In the genomic region with DNA sequence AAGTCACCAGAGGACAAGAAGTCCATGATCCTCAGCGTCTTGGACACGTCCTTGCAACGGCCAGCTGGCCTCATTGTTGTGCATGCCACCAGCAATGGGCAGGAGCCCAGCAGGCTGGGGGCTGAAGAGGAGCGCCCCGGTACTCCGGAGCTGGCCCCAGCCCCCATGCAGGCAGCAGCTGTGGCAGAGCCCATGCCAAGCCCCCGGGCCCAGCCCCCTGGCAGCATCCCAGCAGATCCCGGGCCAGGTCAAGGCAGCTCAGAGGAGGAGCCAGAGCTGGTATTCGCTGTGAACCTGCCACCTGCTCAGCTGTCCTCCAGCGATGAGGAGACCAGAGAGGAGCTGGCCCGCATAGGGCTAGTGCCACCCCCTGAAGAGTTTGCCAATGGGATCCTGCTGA, we compare ENCODE assay signal across 9 mouse cellular contexts. TPM values are rescaled to one million over a fixed set of nuclear protein-coding genes. Genes with fewer than 3 reads are reported as not detected.
DNase-seq lines count a peak whose midpoint lies in the region; ATAC-seq and TF ChIP-seq lines count a peak whose summit lies in the region.
"Had no signal": no experiment of that assay in that cellular context is flagged by ENCODE, and none has a peak within 500 bp of the region (broad histone marks: within the 10 kb centered on the region; RNA-seq: fewer than 3 reads in every experiment).

No protein-coding gene starts in this region.

- peak; percentile 43 for DNase-seq in adrenal gland, postnatal 14 days
- DNase-seq in adrenal gland, adult 8-10 months = no peak
- DNase-seq in liver, postnatal 0 days = no peak
- no peak for DNase-seq in midbrain, embryonic 11.5 days (ENCODE audit: low spot score, missing footprints)
- DNase-seq in urinary bladder, postnatal 36 days (ENCODE audit: low spot score in 2 of 2) = no peak
- no peak for DNase-seq in urinary bladder, postnatal 14 days (ENCODE audit: low spot score)

- H3K4me1 ChIP-seq in liver, embryonic 12.5 days = no peaks in the 10 kb centered on the region
- no peaks in the 10 kb centered on the region for H3K4me1 ChIP-seq in liver, postnatal 0 days (ENCODE audit: insufficient read depth)
- peaks cover 19% of the 10 kb centered on the region for H3K4me1 ChIP-seq in embryonic facial prominence, embryonic 15.5 days
- H3K4me1 ChIP-seq in midbrain, embryonic 11.5 days (ENCODE audit: control insufficient read depth, insufficient read depth, low read length) = peaks cover 12% of the 10 kb centered on the region

- H3K9ac ChIP-seq in liver, embryonic 12.5 days = no peak overlapping the region
- no peak overlapping the region for H3K9ac ChIP-seq in liver, postnatal 0 days (replicated peaks)
- H3K9ac ChIP-seq in embryonic facial prominence, embryonic 15.5 days = no peak overlapping the region
- H3K9ac ChIP-seq in midbrain, embryonic 11.5 days (ENCODE audit: low read length) = peak overlapping the region; percentile 36

- TF ChIP-seq CTCF in liver, postnatal 0 days (IDR thresholded peaks at IDR 0.05; ENCODE audit: low read depth) = no peak

- H3K27me3 ChIP-seq in liver, embryonic 12.5 days (replicated peaks) = peaks cover 9% of the 10 kb centered on the region; the same call in 1 of the 2 replicates
- peaks cover 4% of the 10 kb centered on the region; the same call in 1 of the 2 replicates for H3K27me3 ChIP-seq in liver, postnatal 0 days (ENCODE audit: insufficient read depth, low read length)
- peaks cover 19% of the 10 kb centered on the region for H3K27me3 ChIP-seq in embryonic facial prominence, embryonic 15.5 days
- H3K27me3 ChIP-seq in midbrain, embryonic 11.5 days (ENCODE audit: control insufficient read depth, insufficient read depth, low read length) = peaks cover 8% of the 10 kb centered on the region

- peaks cover 35% of the 10 kb centered on the region for H3K36me3 ChIP-seq in liver, embryonic 12.5 days
- no peaks in the 10 kb centered on the region for H3K36me3 ChIP-seq in liver, postnatal 0 days (replicated peaks; ENCODE audit: insufficient read depth, low read length)
- H3K36me3 ChIP-seq in embryonic facial prominence, embryonic 15.5 days = peaks cover 14% of the 10 kb centered on the region; the same call in 1 of the 2 replicates
- no peaks in the 10 kb centered on the region for H3K36me3 ChIP-seq in midbrain, embryonic 11.5 days (ENCODE audit: control insufficient read depth, insufficient read depth, low read length)

- no peaks in the 10 kb centered on the region for H3K9me3 ChIP-seq in liver, embryonic 12.5 days (replicated peaks)
- H3K9me3 ChIP-seq in liver, postnatal 0 days (ENCODE audit: low read length) = no peaks in the 10 kb centered on the region
- no peaks in the 10 kb centered on the region for H3K9me3 ChIP-seq in embryonic facial prominence, embryonic 15.5 days (replicated peaks)
- H3K9me3 ChIP-seq in midbrain, embryonic 11.5 days (ENCODE audit: control insufficient read depth, low read length) = no peaks in the 10 kb centered on the region

- no peak for ATAC-seq in liver, embryonic 12.5 days
- ATAC-seq in liver, postnatal 0 days = no peak
- no peak for ATAC-seq in embryonic facial prominence, embryonic 15.5 days (ENCODE audit: insufficient number of reproducible peaks, low FRiP score, low TSS enrichment, low read depth)
- ATAC-seq in midbrain, embryonic 11.5 days (ENCODE audit: low FRiP score) = peak; percentile 22; the same call in 1 of the 2 replicates

- WGBS in liver, embryonic 12.5 days (ENCODE audit: insufficient replicate concordance) = 74% methylated on average over 11 of the region's 11 CpGs
- WGBS in liver, postnatal 0 days (ENCODE audit: insufficient replicate concordance) = 73% methylated on average over 11 of the region's 11 CpGs
- WGBS in embryonic facial prominence, embryonic 15.5 days = 47% methylated on average over 11 of the region's 11 CpGs
- 45% methylated on average over 11 of the region's 11 CpGs for WGBS in midbrain, embryonic 11.5 days

- H3K4me2 ChIP-seq in liver, embryonic 12.5 days = no peak overlapping the region
- no peak overlapping the region for H3K4me2 ChIP-seq in liver, postnatal 0 days (ENCODE audit: low read depth, low read length)
- H3K4me2 ChIP-seq in embryonic facial prominence, embryonic 15.5 days (replicated peaks) = peak overlapping the region; percentile 47; the same call in 1 of the 2 replicates
- H3K4me2 ChIP-seq in midbrain, embryonic 11.5 days = peak overlapping the region; percentile 60; the same call in 1 of the 2 replicates

- no peak overlapping the region for H3K27ac ChIP-seq in liver, embryonic 12.5 days
- H3K27ac ChIP-seq in liver, postnatal 0 days (ENCODE audit: low read depth) = no peak overlapping the region
- no peak overlapping the region for H3K27ac ChIP-seq in embryonic facial prominence, embryonic 15.5 days (replicated peaks)
- no peak overlapping the region for H3K27ac ChIP-seq in midbrain, embryonic 11.5 days (ENCODE audit: low read depth, low read length)

- no peak for TF ChIP-seq EP300 in liver, postnatal 0 days (IDR thresholded peaks at IDR 0.05; ENCODE audit: low read depth)

- 0 out of 2 replicates have a peak overlapping the region, but pooled peaks have one; percentile 19 for H3K4me3 ChIP-seq in liver, embryonic 12.5 days
- no peak overlapping the region for H3K4me3 ChIP-seq in liver, postnatal 0 days (ENCODE audit: low read depth, low read length)
- H3K4me3 ChIP-seq in embryonic facial prominence, embryonic 15.5 days (replicated peaks) = no peak overlapping the region
- peak overlapping the region; percentile 34; the same call in 1 of the 2 replicates for H3K4me3 ChIP-seq in midbrain, embryonic 11.5 days (ENCODE audit: low read depth, low read length)

RNA-seq across cellular contexts. Expression of a gene that starts 19.3 kb away (rescaled TPM):
- total RNA-seq in adrenal gland, postnatal 14 days (2021) = 0.48 and 0.75 TPM in 2 replicates
- 1 to 10 TPM in 1 of 4 experiments, under 1 TPM in 3; 0.17 to 1.4 (median 0.71) TPM for total RNA-seq in adrenal gland, adult 8-10 months (2022)
- polyA plus RNA-seq in liver, embryonic 12.5 days (2016; fragmentation: Nextera tagmentation; extraction: Ambion mirVana) = not detected in 2 replicates
- 0.09 TPM in 1 of 2 replicates, not detected in the other for polyA plus RNA-seq in liver, postnatal 0 days (2015; fragmentation: Nextera tagmentation; extraction: Ambion mirVana)
- 0.13 and 0.24 TPM in 2 replicates for polyA plus RNA-seq in embryonic facial prominence, embryonic 15.5 days (2015; fragmentation: Nextera tagmentation; extraction: Ambion mirVana)
- 0.42 and 0.43 TPM in 2 replicates for polyA plus RNA-seq in midbrain, embryonic 11.5 days (2014; fragmentation: Nextera tagmentation; extraction: Ambion mirVana)
- polyA plus RNA-seq: liver, embryonic 16.5 days had no signal

RNA-seq across cellular contexts. Expression of a gene that starts 42.9 kb away (rescaled TPM):
- 9.1 and 12.2 TPM in 2 replicates for total RNA-seq in adrenal gland, postnatal 14 days (2021)
- total RNA-seq in adrenal gland, adult 8-10 months (2022) = 10 to 100 TPM in 3 of 4 experiments, 1 to 10 TPM in 1; 9.4 to 20.8 (median 15.1) TPM
- polyA plus RNA-seq in liver, embryonic 12.5 days (2016; fragmentation: Nextera tagmentation; extraction: Ambion mirVana) = 10.3 and 11.2 TPM in 2 replicates
- polyA plus RNA-seq in liver, postnatal 0 days (2015; fragmentation: Nextera tagmentation; extraction: Ambion mirVana) = 2.8 and 3.2 TPM in 2 replicates
- 46.2 and 57.3 TPM in 2 replicates for polyA plus RNA-seq in embryonic facial prominence, embryonic 15.5 days (2015; fragmentation: Nextera tagmentation; extraction: Ambion mirVana)
- polyA plus RNA-seq in midbrain, embryonic 11.5 days (2014; fragmentation: Nextera tagmentation; extraction: Ambion mirVana) = 84.3 and 87.3 TPM in 2 replicates

RNA-seq across cellular contexts. Expression of a gene that starts 49.4 kb away (rescaled TPM):
- total RNA-seq in adrenal gland, postnatal 14 days (2021) = 57.8 and 71.6 TPM in 2 replicates
- total RNA-seq in adrenal gland, adult 8-10 months (2022) = 10 to 100 TPM; 29.1 to 61.2 (median 42.8) TPM
- polyA plus RNA-seq in liver, embryonic 12.5 days (2016; fragmentation: Nextera tagmentation; extraction: Ambion mirVana) = 0.81 and 1.4 TPM in 2 replicates
- polyA plus RNA-seq in liver, postnatal 0 days (2015; fragmentation: Nextera tagmentation; extraction: Ambion mirVana) = 0.27 and 0.81 TPM in 2 replicates
- 2.3 and 3.0 TPM in 2 replicates for polyA plus RNA-seq in embryonic facial prominence, embryonic 15.5 days (2015; fragmentation: Nextera tagmentation; extraction: Ambion mirVana)
- 2.2 TPM in 2 replicates for polyA plus RNA-seq in midbrain, embryonic 11.5 days (2014; fragmentation: Nextera tagmentation; extraction: Ambion mirVana)

Comparison
In these comparisons a context has a peak if more than half of its experiments do, and no peak if none do; other contexts are left out.
1. H3K4me3 ChIP-seq: peak in liver, embryonic 12.5 days (single experiment) and midbrain, embryonic 11.5 days (single experiment); none in liver, postnatal 0 days (single experiment) and embryonic facial prominence, embryonic 15.5 days (single experiment).
2. H3K4me2 ChIP-seq: peak in embryonic facial prominence, embryonic 15.5 days (single experiment) and midbrain, embryonic 11.5 days (single experiment); none in liver, embryonic 12.5 days (single experiment) and liver, postnatal 0 days (single experiment).